Mouse (Mus musculus): ENCODE data around the gene Capn7.

Gene Capn7

DNA sequence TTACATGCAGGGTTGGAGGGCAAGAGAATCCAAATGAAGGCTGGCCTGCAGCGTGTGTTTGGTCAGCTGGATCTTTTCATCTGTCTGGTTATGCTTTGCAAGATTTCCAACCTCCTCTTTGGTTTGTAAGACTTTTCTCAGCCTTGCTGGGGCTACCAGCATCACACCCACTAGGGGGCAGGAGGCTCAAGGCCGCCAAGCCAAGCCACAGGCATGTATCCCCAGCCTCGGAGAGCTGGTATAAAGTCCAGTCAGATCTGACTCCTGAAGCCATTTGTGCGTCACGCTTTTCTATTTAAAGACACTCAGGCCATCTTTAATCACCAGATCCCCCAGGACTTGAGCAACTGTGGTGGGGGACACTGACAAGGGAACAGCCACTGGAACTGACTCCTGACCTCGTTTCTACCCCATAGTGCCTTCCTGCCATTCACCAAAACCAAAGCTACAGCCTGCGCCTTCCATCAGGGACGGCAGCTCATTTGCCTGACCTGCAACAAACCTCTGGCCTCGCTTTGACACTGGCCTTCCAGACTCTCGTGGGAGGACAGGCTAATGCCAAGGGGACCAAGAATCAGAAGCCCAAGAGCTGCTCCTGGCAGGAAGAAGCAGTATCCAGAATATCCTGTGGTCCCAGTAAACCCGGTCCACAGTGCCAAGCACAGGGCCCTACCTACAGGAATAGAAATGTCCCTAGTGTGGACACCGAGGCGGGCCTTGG lies 49.7 kb downstream of the Capn7 start:
- TF ChIP-seq GATA4 (IDR thresholded peaks at IDR 0.05; ENCODE audit: insufficient replicate concordance, low read length) = no peak

DNA sequence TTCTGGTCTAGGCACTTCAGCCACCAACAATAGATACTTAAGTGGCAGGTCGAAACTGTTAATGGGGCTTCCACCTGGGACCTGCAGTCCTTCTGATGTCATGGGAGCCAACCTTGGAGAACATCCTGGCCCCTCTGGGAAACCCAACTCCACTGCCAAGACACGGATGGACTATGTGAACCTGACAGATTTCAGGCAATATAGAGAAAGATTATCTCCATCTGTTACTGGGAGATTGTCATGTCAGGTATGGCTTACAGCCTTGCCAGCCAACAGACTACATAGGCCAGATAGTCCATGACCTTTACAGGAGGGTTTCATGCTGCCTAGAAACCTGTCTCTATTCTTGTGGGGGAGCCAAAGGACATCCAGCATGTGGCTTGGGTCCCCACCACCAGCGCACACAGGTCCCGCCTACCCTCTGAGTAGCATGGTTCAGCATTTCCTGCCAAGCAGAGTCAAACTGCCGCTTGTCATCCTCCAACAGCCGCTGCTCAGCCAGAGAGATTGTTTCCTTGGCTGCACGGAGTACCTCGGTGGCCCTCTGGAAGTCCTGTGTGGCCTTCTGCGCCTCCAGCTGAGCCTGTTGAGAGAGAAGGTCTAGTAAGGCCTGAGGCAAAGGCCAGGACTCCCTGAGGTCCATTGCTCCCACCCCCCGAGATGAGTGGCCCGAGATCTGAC lies 51.0 kb downstream of the Capn7 start:
- no peak for TF ChIP-seq GATA4 (IDR thresholded peaks at IDR 0.05; ENCODE audit: insufficient replicate concordance, low read length)

DNA sequence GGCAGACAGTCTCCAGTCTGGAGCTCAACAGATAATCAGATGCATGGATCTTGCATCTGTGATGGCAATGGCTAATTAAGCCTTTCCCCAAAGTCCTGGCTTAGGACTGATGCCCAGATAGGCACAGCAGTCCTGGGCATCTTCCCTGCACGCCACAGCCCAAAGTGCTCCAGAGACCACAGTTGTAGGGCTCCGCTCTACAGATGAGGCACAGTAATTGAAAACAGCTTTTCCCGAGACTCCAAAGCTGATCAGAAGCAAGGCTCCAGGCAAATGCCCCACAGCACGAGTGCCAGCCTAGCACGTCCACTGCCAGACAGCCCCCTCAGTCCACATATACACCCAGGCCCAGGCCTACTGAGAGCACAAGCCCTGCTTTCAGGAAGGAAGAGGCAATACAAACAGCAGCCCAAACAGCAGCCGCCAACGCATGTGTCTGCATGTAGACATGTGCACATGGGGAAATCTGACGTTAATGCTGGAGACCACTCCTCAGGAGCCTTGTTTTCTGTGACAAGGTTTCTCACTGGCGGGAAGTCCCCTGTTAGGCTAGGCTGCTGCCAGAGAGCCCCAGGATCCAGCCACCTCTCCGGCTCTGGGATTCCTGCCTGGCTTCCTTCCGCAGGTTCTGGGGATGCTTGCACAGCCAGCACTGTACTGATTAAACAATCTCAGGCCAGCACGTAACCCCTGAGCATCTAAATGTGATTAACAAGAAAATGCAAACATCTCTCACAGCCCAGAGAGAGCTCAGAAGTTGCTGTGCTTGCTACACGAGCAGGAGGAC lies 51.8 kb downstream of the Capn7 start:
- peak; percentile 80 for TF ChIP-seq GATA4 (IDR thresholded peaks at IDR 0.05; ENCODE audit: insufficient replicate concordance, low read length)

DNA sequence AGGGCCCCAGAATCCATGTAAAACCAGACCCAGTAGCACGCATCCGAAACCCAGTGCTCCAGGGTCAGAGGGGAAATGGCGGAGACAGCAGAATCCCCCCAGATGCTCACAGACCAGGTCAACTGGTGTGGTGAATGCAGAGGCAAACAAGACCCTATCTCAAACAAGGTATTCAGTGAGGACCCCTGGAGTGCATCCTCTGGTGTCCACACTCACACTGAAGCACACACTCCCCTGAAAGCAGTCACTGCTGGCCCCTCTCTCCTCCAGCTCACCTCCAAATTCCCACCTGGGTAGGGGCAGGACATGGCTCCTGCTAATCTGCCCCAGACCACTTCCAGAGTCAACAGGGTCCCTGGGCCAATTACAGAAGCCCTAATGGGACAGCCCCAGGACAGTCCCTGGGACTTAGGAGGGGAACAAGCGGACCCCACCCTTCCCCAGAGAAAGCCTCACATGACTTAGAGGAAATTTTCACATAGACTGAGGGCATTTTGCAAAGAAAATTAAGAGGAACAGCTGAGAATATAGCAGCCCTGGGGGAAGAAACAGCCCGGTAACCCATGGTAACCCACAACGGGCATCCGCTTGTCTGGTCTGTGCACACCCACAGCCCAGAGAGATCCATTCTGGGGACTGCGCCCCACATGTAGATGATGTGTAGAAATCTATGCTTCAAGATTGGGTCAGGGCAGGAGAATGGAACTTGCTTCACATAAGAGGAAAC lies 53.1 kb downstream of the Capn7 start:
- no peak for TF ChIP-seq GATA4 (IDR thresholded peaks at IDR 0.05; ENCODE audit: insufficient replicate concordance, low read length)

DNA sequence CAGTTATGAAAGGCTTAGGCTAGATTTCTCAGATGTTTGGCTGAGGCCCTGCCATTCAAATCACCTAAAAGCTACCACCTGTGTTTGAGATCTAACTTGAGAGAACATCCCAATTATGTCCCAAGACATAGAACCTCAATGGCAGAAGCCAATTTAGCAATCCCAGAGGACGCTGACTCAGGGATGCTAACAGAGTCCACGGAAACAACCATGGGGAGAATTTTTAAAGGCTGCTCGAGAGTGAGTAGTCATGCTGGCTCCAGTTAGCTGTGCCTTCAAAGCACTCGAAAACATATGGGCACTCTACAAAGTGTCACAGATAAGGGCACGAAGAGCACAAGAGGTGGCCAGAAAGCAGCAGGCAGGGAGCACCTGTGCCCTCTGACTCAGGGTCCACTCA lies 55.9 kb downstream of the Capn7 start:
- TF ChIP-seq GATA4 (IDR thresholded peaks at IDR 0.05; ENCODE audit: insufficient replicate concordance, low read length) = no peak

DNA sequence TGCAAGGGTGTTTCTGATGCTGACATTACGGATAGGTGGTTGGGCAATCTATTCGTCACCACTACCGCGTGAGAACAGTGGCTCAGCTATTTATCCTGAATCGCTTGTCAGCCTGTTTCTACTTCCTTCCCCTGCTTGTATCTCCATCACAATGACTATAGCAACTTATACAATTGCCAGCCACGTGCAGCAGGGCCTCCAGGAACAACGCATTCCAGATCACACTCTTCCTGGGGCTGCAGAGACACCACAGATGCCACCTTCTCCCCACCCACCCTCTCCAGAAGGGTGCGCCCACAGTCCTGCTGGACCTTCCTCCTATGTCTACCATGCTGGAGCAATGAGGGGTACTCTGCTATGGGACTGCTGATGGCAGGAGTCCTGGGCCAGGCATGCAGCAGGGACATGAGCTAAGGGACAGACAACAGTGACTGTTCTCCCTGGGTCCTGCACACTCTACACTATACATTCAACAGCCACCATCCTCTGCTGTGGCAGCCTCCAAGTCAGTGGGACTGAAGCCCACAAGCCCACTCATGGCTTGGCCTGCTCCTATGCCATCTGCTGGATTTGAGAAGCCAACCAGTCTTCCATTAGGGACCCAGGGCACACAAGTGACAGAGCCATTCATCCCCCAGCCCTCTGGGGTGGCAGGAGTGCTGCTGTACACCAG lies 56.6 kb downstream of the Capn7 start:
- TF ChIP-seq GATA4 (IDR thresholded peaks at IDR 0.05; ENCODE audit: insufficient replicate concordance, low read length) = no peak

DNA sequence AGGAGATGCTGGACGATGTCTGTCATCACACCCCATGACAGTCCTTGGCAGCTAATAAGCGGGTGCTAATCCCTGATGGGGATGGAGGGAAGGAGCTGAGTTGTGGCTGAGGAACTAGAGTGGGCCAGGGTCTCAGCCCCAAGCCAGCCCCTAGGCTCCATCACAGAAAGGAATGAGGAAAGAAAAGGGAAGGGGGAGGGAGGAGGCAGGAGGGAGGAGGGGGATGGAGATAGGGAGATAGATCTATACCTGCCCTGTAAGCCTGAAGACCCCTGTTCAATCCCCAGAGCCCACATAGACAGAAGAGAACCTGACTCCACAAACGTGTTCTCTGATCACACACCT lies 57.1 kb downstream of the Capn7 start:
- TF ChIP-seq GATA4 (IDR thresholded peaks at IDR 0.05; ENCODE audit: insufficient replicate concordance, low read length) = no peak

DNA sequence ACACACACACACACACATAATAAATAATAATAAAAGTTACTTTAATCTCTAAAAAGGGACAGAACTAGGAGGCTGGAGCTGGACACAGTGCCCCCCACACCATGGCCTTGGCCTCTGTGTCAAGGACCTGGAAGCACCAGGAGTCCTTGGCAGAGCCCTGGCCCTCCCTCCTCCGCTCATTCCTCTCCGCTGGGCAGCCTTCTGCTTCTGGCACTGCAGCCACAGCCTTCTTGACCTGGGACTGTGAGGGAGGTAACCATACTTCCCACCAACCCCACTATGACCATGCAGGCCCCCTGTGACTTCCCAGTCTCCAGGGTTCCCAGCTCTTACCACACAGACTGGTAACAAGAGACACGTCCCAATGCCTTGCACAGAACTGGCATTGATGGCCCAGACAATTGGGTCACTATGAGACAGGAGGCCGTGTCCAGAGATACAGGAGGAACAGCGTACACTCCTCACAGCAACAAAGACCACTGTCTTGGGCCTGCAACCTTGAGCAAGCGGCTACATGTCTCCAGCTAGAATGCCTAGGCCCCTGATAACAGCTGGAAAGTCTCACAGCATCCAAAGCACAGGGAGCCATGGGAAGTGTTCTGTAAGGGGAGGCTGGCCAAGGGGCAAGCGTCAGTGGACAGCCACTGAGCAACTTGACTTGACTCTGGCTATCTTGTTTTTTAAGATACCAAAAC lies 57.6 kb downstream of the Capn7 start:
- TF ChIP-seq GATA4 (IDR thresholded peaks at IDR 0.05; ENCODE audit: insufficient replicate concordance, low read length) = no peak

DNA sequence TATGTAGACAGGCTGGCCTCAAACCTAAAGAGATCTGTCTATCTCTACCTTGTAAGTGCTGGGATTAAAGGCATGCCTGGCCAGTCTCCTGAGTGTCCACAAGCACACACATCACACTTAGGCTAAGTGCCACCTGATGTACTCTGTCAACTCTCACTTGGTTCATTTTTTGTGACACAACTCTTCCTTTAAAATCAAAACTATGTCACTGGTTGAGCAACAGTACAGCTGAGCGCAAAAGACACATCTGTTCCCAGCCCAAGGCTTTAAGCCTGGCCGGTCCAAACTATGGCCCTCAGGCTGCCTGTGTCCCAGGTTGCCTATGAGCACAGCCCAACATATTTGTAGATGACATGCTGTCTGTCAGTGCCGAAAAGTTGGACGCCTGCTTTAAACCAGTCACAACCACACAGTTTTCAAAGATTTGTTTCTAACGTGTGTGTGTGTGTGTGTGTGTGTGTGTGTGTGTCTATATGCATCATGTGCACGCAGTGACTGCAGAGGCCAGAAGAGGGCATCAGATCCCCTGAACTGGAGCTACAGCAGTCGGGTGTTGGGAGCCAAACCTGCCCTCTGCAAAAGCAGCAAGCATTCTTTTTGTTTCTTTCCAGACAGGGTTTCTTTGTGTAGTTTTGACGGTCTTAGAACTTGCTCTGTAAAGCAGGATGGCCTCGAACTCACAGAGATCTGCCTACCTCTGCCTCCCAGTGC lies 58.5 kb downstream of the Capn7 start:
- TF ChIP-seq GATA4 (IDR thresholded peaks at IDR 0.05; ENCODE audit: insufficient replicate concordance, low read length) = no peak

DNA sequence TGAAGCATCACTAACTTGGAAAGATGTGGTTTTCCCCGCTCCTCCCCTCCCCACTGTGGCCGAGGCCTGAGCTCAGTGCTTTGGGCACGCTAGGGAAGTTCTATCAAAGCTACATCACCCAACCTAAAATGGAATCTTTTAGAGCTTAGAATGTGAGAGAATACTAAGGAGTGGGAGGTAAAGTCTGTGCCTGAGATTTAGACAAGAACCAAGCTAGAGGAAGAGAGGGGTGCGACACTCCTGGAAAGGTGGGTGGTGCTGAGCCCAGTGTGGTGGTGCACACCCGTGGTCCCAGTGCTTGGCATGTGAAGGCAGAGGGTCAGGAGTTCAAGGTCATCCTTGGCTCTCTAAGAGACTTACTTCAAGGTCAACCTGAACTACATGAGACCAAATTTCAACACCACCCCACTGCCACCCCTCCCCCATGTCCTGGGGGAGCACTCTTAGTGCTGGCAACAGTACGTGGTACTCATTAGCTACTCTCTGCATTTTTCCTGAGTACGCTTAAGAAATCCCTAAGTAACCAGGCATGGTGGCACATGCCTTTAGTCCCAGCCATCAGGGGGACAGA lies 59.3 kb downstream of the Capn7 start:
- no peak for TF ChIP-seq GATA4 (IDR thresholded peaks at IDR 0.05; ENCODE audit: insufficient replicate concordance, low read length)

DNA sequence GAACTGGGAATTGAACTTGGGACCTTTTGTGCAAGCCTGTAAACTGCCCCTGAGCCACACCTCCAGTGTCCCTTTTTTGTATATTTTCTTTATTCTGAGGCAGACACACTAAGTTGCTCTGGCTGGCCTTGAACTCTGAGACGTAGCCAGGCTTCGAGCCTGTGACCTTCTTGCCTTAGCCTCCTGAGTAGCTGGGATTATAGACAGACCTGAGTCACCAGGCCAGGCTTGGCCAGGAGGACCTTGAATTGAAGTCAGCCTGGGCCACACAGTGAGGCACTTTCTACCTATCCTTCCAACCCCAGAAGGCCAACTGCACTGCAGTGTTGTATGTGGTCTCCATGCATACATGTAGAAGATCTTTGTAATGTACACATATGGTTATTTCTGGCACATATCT lies 60.0 kb downstream of the Capn7 start:
- TF ChIP-seq GATA4 (IDR thresholded peaks at IDR 0.05; ENCODE audit: insufficient replicate concordance, low read length) = no peak

DNA sequence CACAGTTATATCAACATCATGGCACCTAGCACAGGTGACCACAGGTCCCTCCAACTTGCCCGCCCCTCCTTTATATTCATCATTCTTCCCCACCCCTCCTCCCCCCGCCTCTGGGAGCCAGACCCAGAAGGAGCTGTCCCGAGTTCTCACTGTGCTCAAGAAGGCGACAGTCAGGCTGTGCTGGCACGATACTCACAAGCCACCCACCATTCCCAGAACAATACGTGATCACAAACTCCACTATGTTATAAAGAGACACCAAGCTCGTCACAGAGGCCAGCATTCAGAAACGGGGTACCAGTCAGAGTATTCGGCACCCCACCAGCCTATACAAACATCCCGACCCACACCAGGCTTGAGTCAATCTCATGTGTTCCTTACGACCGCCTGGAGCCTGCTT lies 60.9 kb downstream of the Capn7 start:
- no peak for TF ChIP-seq GATA4 (IDR thresholded peaks at IDR 0.05; ENCODE audit: insufficient replicate concordance, low read length)

DNA sequence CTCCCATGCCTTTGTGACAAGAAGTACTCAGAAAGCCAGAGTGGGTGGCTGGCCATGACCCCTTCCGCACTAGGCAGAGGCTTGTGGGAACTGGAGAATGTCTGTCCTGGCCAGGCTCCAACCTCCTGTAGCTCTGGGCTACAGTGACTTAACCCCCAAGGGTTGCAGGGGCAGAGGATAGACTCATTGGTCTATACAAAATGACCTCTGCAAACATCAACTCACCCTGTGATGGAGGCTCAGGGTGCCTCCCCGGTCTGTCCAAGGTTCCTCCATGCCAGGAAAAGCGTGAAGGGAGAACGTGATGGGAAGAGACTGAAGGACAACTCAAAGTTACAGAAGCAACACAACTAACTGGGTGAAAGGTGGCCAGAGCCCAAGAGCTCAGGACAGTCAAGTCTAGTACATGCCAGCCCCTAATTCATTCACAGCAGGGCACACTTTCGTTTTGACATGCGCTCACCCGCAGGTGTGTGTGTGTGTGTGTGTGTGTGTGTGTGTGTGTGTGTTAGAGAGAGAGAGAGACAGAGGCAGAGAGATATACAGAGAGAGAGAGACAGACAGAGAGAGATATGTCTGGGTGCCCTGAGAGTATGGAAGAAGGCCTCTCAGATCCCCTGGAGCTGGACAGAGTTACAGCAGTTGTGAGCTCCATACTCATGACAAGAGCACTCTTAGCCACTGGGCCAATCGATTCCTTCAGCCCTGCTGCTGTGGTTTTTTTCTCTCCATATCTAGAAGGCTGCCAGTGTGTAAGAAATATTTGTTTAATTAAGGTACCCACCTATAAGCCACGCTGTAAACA lies 61.6 kb downstream of the Capn7 start:
- TF ChIP-seq GATA4 (IDR thresholded peaks at IDR 0.05; ENCODE audit: insufficient replicate concordance, low read length) = no peak
